Mouse (Mus musculus) kidney, adult 2 months (tissue): ENCODE data around the gene Zfp600.
"Not testable (repeated sequence)": the region's sequence is repeated elsewhere in the genome, so short reads cannot be mapped to it uniquely, and the experiment has no call there.

Experiments
- CTCF ChIP-seq: fragments of 200-500 bp; conservative IDR thresholded peaks from 2 replicates; pipeline ENCODE4 v1.5.1; 2011; ENCODE audit warnings: low read depth, mild to moderate bottlenecking, control low read depth, low read length, moderate library complexity, mixed read lengths; ENCODE audit not compliant: insufficient read depth, insufficient read length
- POLR2A ChIP-seq: fragments of 200-500 bp; IDR thresholded peaks from one replicate; pipeline ENCODE4 v1.6.1; 2011; ENCODE audit warnings: low read depth, low read length, control low read depth

- TF ChIP-seq POLR2A, CTCF: not testable (repeated sequence)
Measured at GRCm38 (mm10) chr4:146156524-146156923, at the start of gene Zfp600.
